Mouse (Mus musculus): ENCODE results near the gene Pkp4. TPM values are rescaled to one million over a fixed set of nuclear protein-coding genes. Genes with fewer than 3 reads are reported as not detected.

Pkp4 gene
- total RNA-seq, 2 experiments from 2014 or later: 211 to 222 TPM

GRCm38 (mm10) chr2:59252818-59253217 is 92.2 kb downstream of the Pkp4 start:
- no peak for DNase-seq (ENCODE audit: low spot score in 2 of 2)
- intact Hi-C loops (cut with DNase I): no loop called here

GRCm38 (mm10) chr2:59253435-59253834 is 92.8 kb downstream of the Pkp4 start:
- DNase-seq (ENCODE audit: low spot score in 2 of 2): no peak
- intact Hi-C loops (cut with DNase I): no loop called here

- DNase-seq (ENCODE audit: low spot score in 2 of 2): peak; percentile 43 to 58
- intact Hi-C loops (cut with DNase I): no loop called here
Measured at GRCm38 (mm10) chr2:59258821-59259231, 98.2 kb downstream of the Pkp4 start.

DNA sequence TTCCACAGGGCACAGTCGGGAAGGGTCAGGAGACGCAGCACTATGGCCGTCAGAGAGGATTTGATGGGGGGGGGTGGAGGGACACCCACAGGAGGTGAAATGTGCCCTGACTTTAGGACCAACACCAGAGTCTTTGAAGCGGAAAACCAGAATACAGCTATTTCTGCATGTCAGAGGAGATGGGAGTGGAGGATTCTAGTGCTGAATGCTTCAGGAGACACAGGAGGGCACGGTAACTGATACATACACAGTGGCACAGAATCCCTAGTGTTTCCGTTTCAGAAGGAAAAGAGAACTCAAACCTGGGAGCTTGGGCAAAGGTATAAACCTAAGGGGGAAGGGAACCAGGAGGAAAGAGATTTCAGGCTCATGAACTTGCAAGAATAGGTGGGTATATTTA is 98.7 kb downstream of the Pkp4 start:
- intact Hi-C loops (cut with DNase I): no loop called here
- no peak for DNase-seq (ENCODE audit: low spot score in 2 of 2)

DNA sequence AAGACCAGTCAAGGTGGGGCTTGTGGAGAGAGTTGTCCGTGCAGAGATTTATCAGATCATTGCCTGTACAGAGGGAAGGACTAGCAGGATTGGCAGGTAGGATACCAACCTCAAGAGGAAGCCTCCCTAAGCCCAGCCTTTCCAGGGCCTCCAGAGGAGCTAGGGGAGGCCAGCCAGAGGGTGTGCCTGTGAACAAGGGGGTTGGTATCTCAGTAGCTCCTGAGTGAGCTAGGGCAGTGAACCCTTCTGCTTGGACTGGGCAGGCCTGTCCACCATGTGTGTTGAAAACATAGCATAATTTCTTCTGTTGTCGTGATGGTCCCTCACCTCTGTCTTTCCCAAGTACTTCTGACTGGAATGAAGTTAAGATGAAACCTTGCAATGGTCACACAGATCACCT is 100.6 kb downstream of the Pkp4 start:
- DNase-seq (ENCODE audit: low spot score in 2 of 2): no peak
- intact Hi-C loops (cut with DNase I): no loop called here

- no peak for DNase-seq (ENCODE audit: low spot score in 2 of 2)
- intact Hi-C loops (cut with DNase I): no loop called here
Measured at GRCm38 (mm10) chr2:59266428-59266827, 105.8 kb downstream of the Pkp4 start.

- intact Hi-C loops (cut with DNase I): no loop called here
- DNase-seq (ENCODE audit: low spot score in 2 of 2): no peak
Measured at GRCm38 (mm10) chr2:59271835-59272234, 111.2 kb downstream of the Pkp4 start.

DNA sequence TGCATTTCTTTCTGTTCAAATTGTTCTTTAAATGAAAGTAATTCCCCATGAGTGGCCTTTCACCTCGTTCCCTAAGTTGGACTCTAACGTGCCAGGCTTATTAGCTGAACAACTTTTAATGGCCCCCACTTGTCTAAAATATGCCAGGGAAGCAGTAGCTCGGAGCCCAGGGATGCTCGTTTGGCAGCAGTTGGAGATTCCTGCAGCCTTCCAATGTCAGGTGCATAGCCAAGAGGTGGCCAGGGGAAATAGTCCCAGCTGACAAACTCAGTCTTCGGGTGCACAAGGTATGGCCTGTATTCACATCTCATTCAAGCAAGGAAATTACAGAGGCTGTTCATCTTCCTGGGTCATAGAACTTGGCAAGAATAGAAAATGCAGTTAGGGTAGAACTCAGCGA is 112.1 kb downstream of the Pkp4 start:
- no peak for DNase-seq (ENCODE audit: low spot score in 2 of 2)
- intact Hi-C loops (cut with DNase I): no loop called here

- intact Hi-C loops (cut with DNase I): no loop called here
- no peak for DNase-seq (ENCODE audit: low spot score in 2 of 2)
Measured at GRCm38 (mm10) chr2:59280914-59281562, 120.4 kb downstream of the Pkp4 start.

GRCm38 (mm10) chr2:59282966-59283365 is 122.3 kb downstream of the Pkp4 start:
- intact Hi-C loops (cut with DNase I): no loop called here
- no peak for DNase-seq (ENCODE audit: low spot score in 2 of 2)

- intact Hi-C loops (cut with DNase I): no loop called here
- DNase-seq (ENCODE audit: low spot score in 2 of 2): no peak
Measured at GRCm38 (mm10) chr2:59284216-59284615, 123.6 kb downstream of the Pkp4 start.

DNA sequence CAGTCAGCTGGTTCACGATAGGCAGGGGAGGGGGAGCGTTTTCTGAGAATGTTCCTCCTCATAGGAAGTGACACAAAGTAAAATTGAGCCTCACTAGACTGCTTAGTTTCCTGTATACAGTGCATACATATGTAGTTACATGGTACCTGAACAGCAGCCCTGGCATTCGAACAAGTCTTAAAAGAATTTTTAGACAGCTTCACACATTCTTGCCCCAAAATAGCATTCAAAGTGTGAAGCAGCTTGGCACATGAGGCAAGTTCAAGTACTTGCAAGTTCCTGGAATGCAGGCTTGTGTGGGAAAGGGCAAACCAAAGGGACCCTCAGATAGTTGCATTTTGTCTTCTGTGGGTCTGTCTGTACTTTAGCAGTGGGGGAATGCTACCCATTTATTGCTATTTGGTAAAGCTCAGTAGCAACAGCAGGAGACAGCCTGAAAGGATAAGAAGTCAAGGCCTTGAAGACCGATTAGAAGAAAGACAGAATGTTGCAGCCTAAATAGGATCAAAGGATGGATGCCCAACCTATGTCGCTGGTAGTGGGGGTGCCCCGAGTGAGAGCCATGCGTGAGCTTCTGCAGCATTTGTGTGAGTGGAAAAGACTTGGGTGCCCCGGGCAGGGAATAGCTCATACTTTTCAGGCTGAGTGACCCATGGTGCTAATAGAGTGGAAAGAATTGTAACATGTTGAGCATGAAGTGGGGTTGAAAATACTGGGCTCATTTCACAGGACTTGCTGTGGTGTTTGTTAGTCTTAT is 124.3 kb downstream of the Pkp4 start:
- intact Hi-C loops (cut with DNase I): no loop called here
- no peak for DNase-seq (ENCODE audit: low spot score in 2 of 2)

DNA sequence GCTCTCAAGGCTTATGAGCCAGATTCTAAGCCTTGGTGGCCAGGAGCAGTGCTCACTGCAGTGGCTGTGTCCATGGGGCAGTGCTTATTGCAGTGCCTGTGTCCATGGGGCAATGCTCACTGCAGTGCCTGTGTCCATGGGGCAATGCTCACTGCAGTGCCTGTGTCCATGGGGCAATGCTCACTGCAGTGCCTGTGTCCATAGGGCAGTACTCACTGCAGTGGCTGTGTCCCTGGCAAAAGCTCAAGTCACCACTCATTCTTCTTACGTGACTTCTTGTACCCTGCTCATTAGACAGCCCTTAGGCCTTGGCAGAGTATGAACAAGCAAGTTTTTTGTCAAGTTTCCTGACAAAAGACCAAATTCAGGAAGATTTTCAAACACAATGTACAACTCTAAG is 124.9 kb downstream of the Pkp4 start:
- intact Hi-C loops (cut with DNase I): no loop called here
- no peak for DNase-seq (ENCODE audit: low spot score in 2 of 2)

DNA sequence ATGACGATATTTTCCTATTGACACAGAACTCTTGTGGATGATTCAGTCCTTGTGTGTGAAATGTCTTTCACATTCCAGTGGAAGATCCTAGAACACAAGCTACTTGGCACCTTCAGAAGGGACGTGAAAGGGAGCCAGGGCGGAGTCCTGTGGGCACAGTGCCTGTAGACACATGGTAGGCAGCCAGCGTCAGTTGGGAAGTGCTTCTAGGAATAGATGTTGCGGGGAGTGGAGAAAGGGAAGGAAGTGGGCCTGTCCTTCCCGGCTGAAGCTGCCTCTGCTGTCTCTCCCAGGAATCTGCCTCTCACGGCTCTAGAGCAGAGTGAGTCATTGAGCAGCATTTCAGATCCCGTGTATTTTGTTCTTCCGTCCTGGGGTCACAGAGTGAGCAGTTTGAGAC is 125.6 kb downstream of the Pkp4 start:
- intact Hi-C loops (cut with DNase I): no loop called here
- peak; percentile 81 to 84 for DNase-seq (ENCODE audit: low spot score in 2 of 2)

- intact Hi-C loops (cut with DNase I): no loop called here
- DNase-seq (ENCODE audit: low spot score in 2 of 2): no peak
Measured at GRCm38 (mm10) chr2:59287630-59288029, 127.0 kb downstream of the Pkp4 start.

DNA sequence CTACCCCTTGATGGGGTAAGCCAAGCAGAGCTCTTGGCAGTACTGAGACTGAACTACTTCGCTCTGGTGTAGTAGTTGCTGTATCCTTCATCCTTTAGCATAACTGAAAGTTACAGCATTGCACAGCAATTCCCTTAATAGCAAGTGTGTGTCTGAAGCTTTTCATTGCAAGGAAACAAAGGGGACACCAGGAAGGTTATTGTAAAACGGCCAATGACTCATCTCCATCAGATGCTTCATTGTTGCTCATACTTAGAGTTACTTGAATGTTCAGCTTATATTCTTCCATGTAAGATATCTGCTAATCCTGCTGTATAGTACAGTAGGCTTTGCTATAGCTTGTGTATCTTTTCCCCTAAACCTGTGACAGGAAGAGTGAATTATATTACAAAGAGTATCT is 128.8 kb downstream of the Pkp4 start:
- intact Hi-C loops (cut with DNase I): no loop called here
- no peak for DNase-seq (ENCODE audit: low spot score in 2 of 2)

DNA sequence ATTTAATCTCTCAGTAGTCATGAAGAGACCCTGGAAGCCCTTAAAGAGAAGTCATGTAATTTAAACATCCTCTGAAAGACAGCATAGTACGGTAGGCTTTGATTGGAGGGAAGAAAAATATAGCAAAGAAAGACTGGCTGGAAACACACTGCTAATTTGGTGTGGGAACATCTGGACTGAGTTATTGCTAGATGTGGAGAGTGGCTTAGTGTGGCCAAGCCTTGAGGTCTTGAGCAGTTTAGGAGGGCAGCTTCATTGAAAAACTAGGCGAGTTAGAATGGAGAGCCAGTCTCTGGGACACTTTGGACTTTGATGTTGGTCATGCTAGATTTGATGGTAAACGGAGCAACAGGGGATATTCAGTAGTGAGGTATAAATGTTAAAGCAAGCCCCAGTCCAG is 129.7 kb downstream of the Pkp4 start:
- DNase-seq (ENCODE audit: low spot score in 2 of 2): no peak
- intact Hi-C loops (cut with DNase I): no loop called here

GRCm38 (mm10) chr2:59299831-59300230 is 139.2 kb downstream of the Pkp4 start:
- intact Hi-C loops (cut with DNase I): no loop called here
- no peak for DNase-seq (ENCODE audit: low spot score in 2 of 2)

- intact Hi-C loops (cut with DNase I): no loop called here
- no peak for DNase-seq (ENCODE audit: low spot score in 2 of 2)
Measured at GRCm38 (mm10) chr2:59301671-59302070, 141.0 kb downstream of the Pkp4 start.

DNA sequence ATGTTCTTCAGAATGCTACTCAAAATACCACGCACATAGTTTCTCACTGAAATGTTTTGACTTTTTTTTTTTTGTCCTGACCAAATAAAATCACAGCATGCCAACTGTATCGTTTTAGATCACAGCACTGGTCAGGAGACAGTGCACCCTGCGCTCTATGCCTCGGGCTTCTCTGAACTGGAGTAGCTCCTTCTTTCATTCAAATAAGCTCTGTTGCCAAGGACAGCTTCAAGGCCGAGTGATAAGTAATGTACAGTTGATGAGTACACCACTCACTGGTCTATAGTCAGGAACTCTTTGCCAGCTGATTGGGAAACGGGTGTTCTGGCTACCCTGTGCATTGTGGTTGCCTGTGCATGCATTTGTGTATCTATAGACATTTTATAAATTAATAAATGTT is 141.8 kb downstream of the Pkp4 start:
- DNase-seq (ENCODE audit: low spot score in 2 of 2): no peak
- intact Hi-C loops (cut with DNase I): no loop called here

- no peak for DNase-seq (ENCODE audit: low spot score in 2 of 2)
- intact Hi-C loops (cut with DNase I): no loop called here
Measured at GRCm38 (mm10) chr2:59303530-59304063, 142.9 kb downstream of the Pkp4 start.
